Mouse (Mus musculus): ENCODE data around the gene Klf11.
"Not testable (repeated sequence)": the region's sequence is repeated elsewhere in the genome, so short reads cannot be mapped to it uniquely, and the experiment has no call there.

Klf11 gene

GRCm38 (mm10) chr12:24651063-24651557, at the start of gene Klf11:
TSS of gene Klf11 (plus strand) at chr12:24651274.
- DNase-seq: peak; percentile 99 to 100

GRCm38 (mm10) chr12:24603266-24603665, 47.8 kb upstream of the Klf11 start:
- peak; percentile 64 to 75 for DNase-seq

GRCm38 (mm10) chr12:24606166-24606565, 44.9 kb upstream of the Klf11 start:
- no peak for DNase-seq

GRCm38 (mm10) chr12:24612591-24612990, 38.5 kb upstream of the Klf11 start:
- no peak for DNase-seq

GRCm38 (mm10) chr12:24614452-24615075, 36.5 kb upstream of the Klf11 start:
- no peak for DNase-seq

- no peak for DNase-seq
Observed at GRCm38 (mm10) chr12:24615140-24615539, 35.9 kb upstream of the Klf11 start.

GRCm38 (mm10) chr12:24619436-24619835, 31.6 kb upstream of the Klf11 start:
- no peak for DNase-seq

- no peak for DNase-seq
Observed at GRCm38 (mm10) chr12:24623486-24624251, 27.4 kb upstream of the Klf11 start.

- DNase-seq: no peak
Observed at GRCm38 (mm10) chr12:24626401-24626800, 24.7 kb upstream of the Klf11 start.

- no peak for DNase-seq
Observed at GRCm38 (mm10) chr12:24627215-24627614, 23.9 kb upstream of the Klf11 start.

GRCm38 (mm10) chr12:24630220-24630619, 20.9 kb upstream of the Klf11 start:
- DNase-seq: peak; percentile 49 to 74

- no peak for DNase-seq
Observed at GRCm38 (mm10) chr12:24632404-24632803, 18.7 kb upstream of the Klf11 start.

GRCm38 (mm10) chr12:24633753-24634191, 17.3 kb upstream of the Klf11 start:
- peak; percentile 26 to 64 for DNase-seq

- DNase-seq: no peak
Observed at GRCm38 (mm10) chr12:24634212-24634611, 16.9 kb upstream of the Klf11 start.

GRCm38 (mm10) chr12:24634648-24635047, 16.4 kb upstream of the Klf11 start:
- no peak for DNase-seq

GRCm38 (mm10) chr12:24638787-24639186, 12.3 kb upstream of the Klf11 start:
- not testable (repeated sequence) for DNase-seq

- DNase-seq: peak; percentile 66 to 82
Observed at GRCm38 (mm10) chr12:24642370-24642802, 8.7 kb upstream of the Klf11 start.

- DNase-seq: peak; percentile 62 to 70
Observed at GRCm38 (mm10) chr12:24644125-24644571, 6.9 kb upstream of the Klf11 start.

- no peak for DNase-seq
Observed at GRCm38 (mm10) chr12:24645901-24646300, 5.2 kb upstream of the Klf11 start.

- no peak for DNase-seq
Observed at GRCm38 (mm10) chr12:24648094-24648493, 3.0 kb upstream of the Klf11 start.

GRCm38 (mm10) chr12:24650415-24651062, 535 bp upstream of the Klf11 start:
- no peak for DNase-seq

GRCm38 (mm10) chr12:24651642-24652342, 718 bp downstream of the Klf11 start:
- DNase-seq: peak; percentile 98 to 99
